Comparison of ENCODE assay signal across 18 mouse cellular contexts in the genomic region with DNA sequence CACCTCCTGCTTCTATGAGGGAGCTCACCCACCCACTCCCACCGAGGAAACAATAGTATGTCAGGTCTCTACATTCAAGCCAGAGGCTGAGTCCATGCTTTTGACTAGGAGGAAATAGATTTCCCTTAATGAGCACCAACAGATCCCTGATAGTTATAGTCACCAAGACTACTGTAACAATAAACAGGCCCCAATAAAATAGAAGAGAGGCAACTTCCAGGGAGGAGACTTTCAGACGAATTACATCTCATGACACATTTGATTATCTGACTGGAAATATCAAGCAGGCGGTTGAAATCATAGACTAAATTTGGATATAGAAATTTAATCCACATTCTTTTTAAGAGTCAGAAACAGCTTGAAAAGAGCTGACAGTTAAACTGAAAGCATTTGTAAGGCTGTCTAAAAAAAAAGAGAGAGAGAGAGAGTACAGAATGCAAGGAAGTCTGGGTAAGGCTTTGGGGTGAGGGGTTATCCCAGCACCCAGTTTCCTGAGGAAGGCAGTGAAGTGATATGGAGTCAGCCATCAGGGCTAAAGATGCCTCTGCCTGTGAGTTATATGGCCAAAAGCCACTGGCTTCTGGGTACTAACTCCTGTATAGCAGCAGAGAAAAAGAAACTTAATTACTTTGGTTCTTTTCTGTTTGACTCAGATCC. TPM values are rescaled to one million over a fixed set of nuclear protein-coding genes. Genes with fewer than 3 reads are reported as not detected.
DNase-seq lines count a peak whose midpoint lies in the region; ATAC-seq and TF ChIP-seq lines count a peak whose summit lies in the region.
"Had no signal": no experiment of that assay in that cellular context is flagged by ENCODE, and none has a peak within 500 bp of the region (broad histone marks: within the 10 kb centered on the region; RNA-seq: fewer than 3 reads in every experiment).

No protein-coding gene starts in this region.

- no peak overlapping the region for H3K4me3 ChIP-seq in liver, adult 2 months (ENCODE audit: insufficient read depth, low read depth, low read length)
- no peak overlapping the region for H3K4me3 ChIP-seq in hindbrain, embryonic 14.5 days (replicated peaks; ENCODE audit: low read length)
- H3K4me3 ChIP-seq: embryonic facial prominence, embryonic 13.5 days; forebrain, embryonic 15.5 days; heart, adult 2 months; stomach, embryonic 15.5 days had no signal

- peak overlapping the region; percentile 96 for H3K27ac ChIP-seq in liver, adult 2 months (replicated peaks; ENCODE audit: insufficient read depth, low read depth, low read length)
- no peak overlapping the region for H3K27ac ChIP-seq in hindbrain, embryonic 14.5 days
- H3K27ac ChIP-seq: embryonic facial prominence, embryonic 13.5 days; forebrain, embryonic 15.5 days; stomach, embryonic 15.5 days had no signal

- H3K4me1 ChIP-seq in liver, adult 2 months (ENCODE audit: control insufficient read depth, insufficient read depth, low read length) = peaks cover 12% of the 10 kb centered on the region
- H3K4me1 ChIP-seq in hindbrain, embryonic 14.5 days (replicated peaks; ENCODE audit: control insufficient read depth, insufficient read depth, low read length) = no peaks in the 10 kb centered on the region
- H3K4me1 ChIP-seq: embryonic facial prominence, embryonic 13.5 days; forebrain, embryonic 15.5 days; stomach, embryonic 15.5 days had no signal

- DNase-seq in liver, adult 2 months (ENCODE audit: extremely low read depth, low read depth, low spot score) = no peak
- DNase-seq in liver = no peak
- DNase-seq in 416B (ENCODE audit: low read depth) = peak; percentile 53
- peak; percentile 8 for DNase-seq in adipocyte (ENCODE audit: low spot score)
- DNase-seq in lung, postnatal 10 days = peak; percentile 13
- DNase-seq in hindbrain, embryonic 14.5 days (ENCODE audit: low spot score) = no peak
- DNase-seq in thymus, adult 18-20 months = no peak
- DNase-seq: adrenal gland, adult 8-10 months; cerebellum, postnatal 10 days; gastrocnemius, postnatal 14 days; heart, adult 2 months; kidney, adult 8-10 months; kidney, postnatal 14 days had no signal

- no peak for ATAC-seq in hindbrain, embryonic 14.5 days (ENCODE audit: low FRiP score)
- ATAC-seq: forebrain, embryonic 15.5 days; inflammation-experienced regulatory T-cells, adult 6 months; midbrain, embryonic 16.5 days had no signal

- H3K36me3 ChIP-seq in liver, adult 2 months (ENCODE audit: control insufficient read depth, insufficient read depth, low read length) = no peaks in the 10 kb centered on the region
- H3K36me3 ChIP-seq in hindbrain, embryonic 14.5 days (replicated peaks; ENCODE audit: control insufficient read depth, insufficient read depth) = no peaks in the 10 kb centered on the region; the same call in 1 of the 2 replicates
- H3K36me3 ChIP-seq: embryonic facial prominence, embryonic 13.5 days; forebrain, embryonic 15.5 days; stomach, embryonic 15.5 days had no signal

- TF ChIP-seq CTCF in liver, adult 2 months (IDR thresholded peaks at IDR 0.05; ENCODE audit: low read depth, low read length) = no peak

- WGBS in liver, adult 2 months = 70% methylated on average over 3 of the region's 3 CpGs
- 74% methylated on average over 3 of the region's 3 CpGs for WGBS in hindbrain, embryonic 14.5 days

- no peaks in the 10 kb centered on the region for H3K79me2 ChIP-seq in liver, adult 2 months (ENCODE audit: control insufficient read depth, insufficient read depth, low read length)

- H3K9me3 ChIP-seq in hindbrain, embryonic 14.5 days (ENCODE audit: control insufficient read depth, low read length) = no peaks in the 10 kb centered on the region
- H3K9me3 ChIP-seq: embryonic facial prominence, embryonic 13.5 days; forebrain, embryonic 15.5 days; stomach, embryonic 15.5 days had no signal

- TF ChIP-seq POLR2A in liver, adult 2 months (IDR thresholded peaks at IDR 0.05; ENCODE audit: extremely low read depth, insufficient read depth, low read length) = no peak

- H3K9ac ChIP-seq in liver, adult 2 months (ENCODE audit: low read depth, low read length) = no peak overlapping the region
- H3K9ac ChIP-seq in hindbrain, embryonic 14.5 days = no peak overlapping the region
- H3K9ac ChIP-seq: embryonic facial prominence, embryonic 13.5 days; forebrain, embryonic 15.5 days; stomach, embryonic 15.5 days had no signal

- H3K4me2 ChIP-seq in hindbrain, embryonic 14.5 days (replicated peaks) = no peak overlapping the region
- H3K4me2 ChIP-seq: embryonic facial prominence, embryonic 13.5 days; forebrain, embryonic 15.5 days; stomach, embryonic 15.5 days had no signal

- H3K27me3 ChIP-seq in liver, adult 2 months (ENCODE audit: control insufficient read depth, insufficient read depth, low read length) = no peaks in the 10 kb centered on the region
- H3K27me3 ChIP-seq in hindbrain, embryonic 14.5 days (ENCODE audit: control insufficient read depth, insufficient read depth, low read length) = no peaks in the 10 kb centered on the region
- H3K27me3 ChIP-seq: embryonic facial prominence, embryonic 13.5 days; forebrain, embryonic 15.5 days; stomach, embryonic 15.5 days had no signal

RNA-seq across cellular contexts. Expression of gene Pcnx4, which starts 45.0 kb away (rescaled TPM):
- 4.2 and 5.2 TPM in 2 replicates for total RNA-seq in liver, adult 2 months (2014; rRNA removed)
- 2.3 and 2.5 TPM in 2 replicates for polyA plus RNA-seq in liver, adult 2 months (2012; rRNA removed)
- 28.3 and 29.4 TPM in 2 replicates for polyA plus RNA-seq in hindbrain, embryonic 14.5 days (2014; fragmentation: Nextera tagmentation; extraction: Ambion mirVana)

RNA-seq across cellular contexts. Expression of gene Lrrc9, which starts 49.5 kb away (rescaled TPM):
- total RNA-seq in liver, adult 2 months (2014; rRNA removed) = under 0.01 TPM in 1 of 2 replicates, not detected in the other
- polyA plus RNA-seq in liver, adult 2 months (2012; rRNA removed) = not detected in 2 replicates
- polyA plus RNA-seq in hindbrain, embryonic 14.5 days (2014; fragmentation: Nextera tagmentation; extraction: Ambion mirVana) = 4.2 and 4.5 TPM in 2 replicates
- polyA plus RNA-seq: inflammation-experienced regulatory T-cells, adult 6 months had no signal

Comparison
In these comparisons a context has a peak if more than half of its experiments do, and no peak if none do; other contexts are left out.
1. DNase-seq: peak in 416B (single experiment), adipocyte (single experiment) and lung, postnatal 10 days (single experiment); none in liver, adult 2 months (single experiment), liver (single experiment), hindbrain, embryonic 14.5 days (single experiment) and thymus, adult 18-20 months (0 of 2).